Mouse (Mus musculus): Measurements from ENCODE around the gene Ms4a4a. TPM values are rescaled to one million over a fixed set of nuclear protein-coding genes. Genes with fewer than 3 reads are reported as not detected.
"Not testable (repeated sequence)": the region's sequence is repeated elsewhere in the genome, so short reads cannot be mapped to it uniquely, and the experiment has no call there.

Gene Ms4a4a
- total RNA-seq (2021), result 5.1 and 8.4 TPM in 2 replicates
- long read RNA-seq, experiment 1, partial matches to known transcripts, result 0 of 1 reads
- long read RNA-seq, experiment 1, other reads (novel, unspliced or antisense), result 1 of 1 reads
- long read RNA-seq, experiment 2, result 0 reads

DNA sequence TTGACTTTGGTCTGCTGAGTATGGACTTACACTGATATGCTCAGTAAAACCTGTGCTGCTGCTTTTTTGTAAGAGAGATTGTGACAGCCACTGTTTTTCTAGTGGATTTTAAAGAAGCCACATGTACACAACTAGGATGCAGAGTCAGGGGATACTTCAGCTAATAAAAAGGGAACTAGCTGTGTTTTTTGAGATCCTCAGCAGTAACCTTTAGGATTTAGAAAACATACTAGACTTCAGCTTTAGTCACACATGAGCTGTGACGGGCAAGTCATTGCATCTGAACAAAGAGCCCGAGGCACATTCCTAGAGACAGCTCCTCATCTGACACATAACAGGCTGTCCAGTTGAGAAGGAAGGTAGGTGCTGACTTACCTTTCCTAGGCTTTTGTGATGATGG is at the start of gene Ms4a4a:
TSS of gene Ms4a4a (plus strand) at position 251 of the 400 bp plus-strand sequence.
- no peak for DNase-seq

DNA sequence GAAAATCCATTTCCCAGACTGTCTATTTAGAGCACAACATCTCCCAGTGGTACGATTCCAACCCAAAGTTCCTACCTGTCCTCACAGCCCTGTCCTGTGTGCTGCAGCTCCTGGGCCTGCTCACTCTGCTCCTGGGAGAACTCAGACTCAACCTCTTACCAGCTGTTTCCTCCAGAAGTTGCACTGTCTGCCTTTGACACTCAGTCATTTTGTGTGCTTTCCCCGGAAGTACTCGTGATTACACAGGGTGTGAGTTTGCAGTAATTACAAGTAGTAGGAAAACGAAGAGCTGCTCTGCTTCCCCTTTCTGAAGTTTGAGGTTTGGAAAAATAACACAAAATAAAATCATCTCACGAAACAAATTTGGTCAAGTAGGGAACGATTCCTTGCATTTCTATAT is 39.4 kb upstream of the Ms4a4a start, which contains the start of gene Ms4a7:
TSS of gene Ms4a7 (minus strand) at position 215 of the 400 bp plus-strand sequence.
- no peak for DNase-seq

DNA sequence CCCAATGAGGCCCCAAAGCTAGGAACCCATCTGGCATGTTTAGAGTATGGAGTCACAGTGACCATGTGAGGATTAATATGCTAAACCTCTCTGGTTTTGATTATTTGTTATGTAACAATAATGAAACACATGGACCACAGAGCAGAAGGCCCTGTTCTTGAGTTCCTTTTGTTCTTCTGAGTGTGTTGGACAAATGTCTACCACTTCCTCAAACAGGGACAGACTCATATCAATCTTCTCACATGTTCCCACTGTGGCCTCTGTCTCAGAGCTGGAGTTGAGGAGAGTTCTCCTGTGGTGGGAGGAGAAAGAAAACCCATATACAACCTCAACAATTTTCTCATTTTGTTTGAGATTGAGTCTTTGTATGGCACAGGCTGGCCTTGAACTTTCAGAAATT is 32.2 kb upstream of the Ms4a4a start:
- no peak for DNase-seq

- DNase-seq, result no peak
Measured at GRCm38 (mm10) chr19:11343992-11344391, 31.3 kb upstream of the Ms4a4a start.

DNA sequence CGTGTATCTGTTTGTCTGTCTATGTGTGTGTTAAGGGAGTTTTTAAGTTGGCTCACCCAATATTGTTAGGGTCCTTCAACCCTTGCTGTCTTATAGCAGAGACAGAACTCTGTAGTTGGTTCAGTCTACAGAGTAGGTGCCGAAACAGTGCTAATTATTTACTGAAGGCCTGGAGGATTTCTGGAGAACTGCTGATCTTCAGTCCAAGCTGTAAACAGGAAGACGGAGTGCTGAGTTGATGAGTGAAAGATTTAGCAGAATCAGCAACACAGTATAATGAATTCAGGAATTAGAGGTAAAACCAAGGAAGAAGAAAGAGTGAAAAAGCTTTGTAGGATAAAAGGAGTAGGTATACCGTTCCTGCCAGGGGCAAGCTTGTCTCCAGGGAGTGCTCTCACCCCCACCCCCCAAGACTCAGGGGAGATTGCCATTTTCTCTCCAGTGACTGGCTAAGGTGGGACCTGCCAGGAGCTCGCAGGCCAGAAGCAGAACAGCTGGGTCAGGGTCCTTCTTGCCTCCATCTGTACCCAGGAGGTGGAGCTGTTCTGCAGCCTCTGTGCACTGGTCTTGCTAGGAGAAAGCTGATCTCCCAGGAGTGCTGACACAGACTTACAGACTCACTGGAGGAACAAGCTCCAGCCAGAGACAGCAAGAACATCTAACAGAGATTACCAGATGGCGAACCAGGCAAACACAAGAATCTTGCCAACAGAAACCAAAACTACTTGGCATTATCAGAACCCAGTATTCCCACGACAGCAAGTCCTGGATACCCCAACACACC is 25.4 kb upstream of the Ms4a4a start:
- DNase-seq, result no peak

DNA sequence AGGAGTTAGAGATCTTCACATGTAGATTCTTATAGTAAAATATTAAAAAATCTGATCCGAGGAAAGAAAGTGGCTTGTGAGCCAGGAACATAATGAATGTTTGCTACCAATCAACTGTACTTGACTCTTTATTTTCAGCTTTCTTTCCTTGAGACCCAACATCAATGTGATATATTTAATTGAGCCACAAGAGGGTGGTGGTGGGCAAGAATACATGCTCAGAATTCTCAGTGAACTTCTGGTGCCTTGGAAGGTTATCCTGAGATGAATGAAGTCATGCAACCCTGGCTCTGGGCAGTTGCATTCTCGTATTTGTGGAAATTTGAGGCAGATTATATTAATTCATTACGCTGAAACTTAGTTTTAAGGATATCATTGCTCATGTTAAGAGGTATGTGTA is 23.4 kb upstream of the Ms4a4a start:
- no peak for DNase-seq

DNA sequence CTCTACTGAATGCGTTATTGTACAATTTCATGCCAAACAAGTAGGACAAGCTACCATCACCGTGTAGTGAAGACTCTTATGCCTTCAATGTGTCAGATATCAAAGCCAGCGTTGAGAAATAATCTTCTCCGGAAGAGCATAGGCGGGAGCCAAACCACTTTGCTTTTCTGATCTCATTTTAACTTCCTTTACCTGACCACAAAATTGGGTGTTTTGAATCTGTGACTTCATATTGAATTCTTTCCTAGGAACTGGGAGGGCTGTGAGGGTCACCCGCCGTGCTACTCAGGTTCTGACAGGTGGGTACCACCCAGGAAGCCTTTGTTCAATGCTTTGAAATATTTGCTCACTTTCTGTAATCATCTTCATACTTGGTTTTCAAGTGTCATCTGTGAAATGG is 19.6 kb upstream of the Ms4a4a start:
- no peak for DNase-seq

GRCm38 (mm10) chr19:11360106-11360505 is 15.2 kb upstream of the Ms4a4a start:
- no peak for DNase-seq

DNA sequence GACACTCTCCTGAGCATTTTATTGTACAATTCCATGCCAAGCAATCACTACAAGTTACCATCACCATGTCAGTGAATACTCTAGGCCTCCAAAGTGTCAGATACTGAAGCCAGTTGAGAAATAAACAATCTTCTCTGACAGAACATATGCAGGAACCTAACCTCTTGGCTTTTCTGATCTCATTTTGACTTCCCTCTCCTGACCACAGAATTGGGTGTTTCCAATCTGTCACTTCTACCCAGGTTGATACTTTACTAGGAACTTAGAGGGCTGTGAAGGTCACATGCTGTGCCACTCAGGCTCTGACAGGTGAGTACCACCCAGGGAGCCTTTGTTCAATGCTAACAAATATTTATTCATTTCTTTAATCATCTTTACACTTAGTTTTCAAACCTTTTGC is 13.3 kb upstream of the Ms4a4a start:
- DNase-seq, result no peak

- no peak for DNase-seq
Measured at GRCm38 (mm10) chr19:11368310-11368709, 7.0 kb upstream of the Ms4a4a start.

DNA sequence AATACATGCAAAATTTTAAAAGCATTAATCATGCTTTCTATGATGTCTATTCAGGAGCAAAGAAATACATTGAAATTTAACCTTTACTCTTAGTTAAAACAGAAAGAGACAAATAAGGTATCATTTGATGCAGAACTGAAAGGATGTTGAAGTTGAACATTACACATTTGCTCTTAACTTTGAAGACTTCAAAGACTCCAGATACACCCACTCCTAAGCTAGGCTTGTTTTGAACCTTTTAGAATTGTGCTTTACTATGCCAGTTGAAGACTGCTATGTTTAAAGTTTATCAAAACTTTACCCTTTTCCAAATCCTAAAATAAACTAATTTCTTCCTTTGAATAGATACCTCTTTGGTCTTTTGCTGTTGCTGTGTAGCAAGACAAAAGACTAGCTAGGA is 4.1 kb upstream of the Ms4a4a start:
- no peak for DNase-seq

- DNase-seq, result no peak
Measured at GRCm38 (mm10) chr19:11376399-11376798, 1.1 kb downstream of the Ms4a4a start.

DNA sequence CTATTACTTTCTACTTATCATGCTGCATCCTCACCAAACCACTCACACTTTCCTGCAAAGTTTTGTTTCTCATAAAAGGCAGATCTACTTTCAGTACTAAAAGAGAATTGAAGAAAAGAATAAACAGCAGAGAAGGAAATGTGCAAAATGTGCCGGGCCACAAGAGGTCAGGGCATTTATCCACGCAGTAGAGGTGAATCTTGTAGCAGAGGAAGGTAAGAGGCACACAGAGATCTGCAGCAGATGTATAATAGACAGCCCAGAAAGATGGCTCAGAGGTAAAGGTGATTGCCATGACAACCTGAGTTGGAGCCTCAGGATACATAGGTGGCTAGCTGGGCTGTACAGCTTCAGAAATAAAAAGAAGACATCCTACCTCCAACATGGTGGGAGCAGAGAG is 11.8 kb downstream of the Ms4a4a start:
- no peak for DNase-seq

DNA sequence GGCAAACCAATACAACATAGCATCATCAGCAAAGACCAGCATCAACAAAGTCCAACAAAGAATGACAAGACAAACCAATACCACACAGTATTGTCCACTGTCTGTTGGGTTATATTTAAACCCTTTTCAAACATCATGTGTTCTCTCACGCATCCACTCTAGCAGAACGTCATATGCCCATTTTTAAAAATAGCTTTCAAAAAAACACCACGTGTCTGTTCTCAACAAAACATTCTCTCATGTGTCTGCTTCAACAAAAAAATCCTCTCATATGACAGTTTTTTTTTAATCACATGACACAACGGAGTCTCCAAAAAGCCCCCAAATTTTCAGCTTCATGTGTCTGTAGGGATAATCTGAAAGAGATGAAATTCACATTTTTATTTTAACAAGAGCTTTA is 12.4 kb downstream of the Ms4a4a start:
- DNase-seq, result no peak

DNA sequence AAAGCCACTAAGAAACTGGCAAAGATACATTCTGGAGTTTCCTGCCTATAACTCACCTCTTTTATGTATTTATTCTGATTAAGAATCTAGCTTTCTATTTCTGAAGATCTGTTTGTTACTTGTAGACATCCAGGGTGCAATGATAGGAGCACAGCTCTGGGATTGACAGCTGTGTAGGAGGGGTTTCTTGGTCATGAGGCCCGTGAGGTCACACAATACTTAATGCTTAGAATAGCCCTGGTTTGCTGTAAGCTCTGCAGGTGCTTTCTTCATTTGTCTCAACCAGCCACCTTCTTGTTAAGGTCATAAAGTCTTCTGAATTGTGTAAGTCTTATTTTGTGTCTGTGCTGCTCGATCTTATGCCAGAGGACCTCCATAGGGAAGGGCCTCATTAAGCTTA is 13.6 kb downstream of the Ms4a4a start:
- no peak for DNase-seq

DNA sequence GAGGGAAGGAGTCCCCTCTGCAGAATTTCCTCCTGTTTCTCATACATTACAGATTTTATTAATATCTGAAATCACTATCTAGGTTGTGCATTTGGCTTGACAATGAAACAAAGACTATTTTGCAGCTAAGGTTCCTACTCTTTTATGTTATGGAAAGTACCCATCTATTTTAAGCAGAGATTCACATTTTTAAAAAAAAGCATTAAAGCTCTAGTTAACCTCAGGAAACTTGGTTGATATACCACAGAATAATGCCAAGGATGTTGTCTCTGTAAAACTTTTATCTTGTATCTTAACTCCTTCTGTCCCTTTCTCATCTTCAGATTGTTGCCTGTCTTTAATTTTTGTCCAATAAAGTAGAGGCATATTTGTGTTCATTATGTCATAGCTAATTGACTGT is 20.4 kb downstream of the Ms4a4a start:
- DNase-seq, result no peak

- DNase-seq, result no peak
Measured at GRCm38 (mm10) chr19:11404527-11404926, 29.2 kb downstream of the Ms4a4a start, which contains the start of gene Ms4a4c. Ms4a4c (plus strand) TSS chr19:11404770.

- no peak for DNase-seq
Measured at GRCm38 (mm10) chr19:11407428-11407827, 32.1 kb downstream of the Ms4a4a start.

GRCm38 (mm10) chr19:11408591-11408990 is 33.3 kb downstream of the Ms4a4a start:
- DNase-seq, result no peak

- no peak for DNase-seq
Measured at GRCm38 (mm10) chr19:11411640-11412039, 36.3 kb downstream of the Ms4a4a start.

DNA sequence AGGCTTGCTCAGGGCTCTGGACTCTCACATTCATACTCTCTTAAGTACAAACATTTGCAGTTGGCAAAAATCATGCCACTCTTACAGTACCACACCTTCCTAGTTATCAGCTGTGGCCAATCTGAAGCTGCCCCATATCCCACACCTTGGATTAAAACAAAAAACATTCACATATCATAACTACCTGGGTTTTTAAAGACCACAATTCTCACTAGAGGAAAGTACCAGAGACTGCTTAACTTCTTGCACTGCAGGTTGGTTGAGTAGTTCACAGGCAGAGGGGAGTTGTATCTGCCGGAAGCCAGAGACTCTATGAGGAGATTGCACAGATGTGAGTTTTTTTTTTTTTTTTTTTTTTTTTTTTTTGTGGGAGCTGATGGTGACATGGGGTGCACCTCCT is 38.8 kb downstream of the Ms4a4a start:
- no peak for DNase-seq

GRCm38 (mm10) chr19:11415581-11415980 is 40.3 kb downstream of the Ms4a4a start:
- no peak for DNase-seq

DNA sequence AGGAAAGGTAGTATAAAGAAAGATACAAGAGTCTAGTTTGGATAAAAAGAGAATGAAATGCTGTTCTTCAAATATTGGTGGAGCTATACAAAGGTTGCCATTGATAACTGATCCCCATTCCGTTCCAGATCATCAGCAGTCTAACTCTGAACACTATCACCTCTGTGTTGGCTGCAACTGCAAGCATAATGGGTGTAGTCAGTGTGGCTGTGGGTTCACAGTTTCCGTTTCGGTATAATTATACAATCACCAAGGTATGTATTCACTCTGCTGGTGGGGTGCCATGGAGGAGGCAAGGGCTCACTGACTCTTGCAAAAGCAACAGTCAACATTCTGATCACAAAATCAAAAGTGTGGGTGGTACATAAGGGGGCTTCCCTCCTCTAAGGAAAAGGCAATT is 43.5 kb downstream of the Ms4a4a start:
- DNase-seq, result not testable (repeated sequence)

- not testable (repeated sequence) for DNase-seq
Measured at GRCm38 (mm10) chr19:11431209-11431608, 55.9 kb downstream of the Ms4a4a start.

Data from adrenal gland, postnatal 14 days (tissue).